Comparison of ENCODE assay signal across 40 mouse cellular contexts in the genomic region with DNA sequence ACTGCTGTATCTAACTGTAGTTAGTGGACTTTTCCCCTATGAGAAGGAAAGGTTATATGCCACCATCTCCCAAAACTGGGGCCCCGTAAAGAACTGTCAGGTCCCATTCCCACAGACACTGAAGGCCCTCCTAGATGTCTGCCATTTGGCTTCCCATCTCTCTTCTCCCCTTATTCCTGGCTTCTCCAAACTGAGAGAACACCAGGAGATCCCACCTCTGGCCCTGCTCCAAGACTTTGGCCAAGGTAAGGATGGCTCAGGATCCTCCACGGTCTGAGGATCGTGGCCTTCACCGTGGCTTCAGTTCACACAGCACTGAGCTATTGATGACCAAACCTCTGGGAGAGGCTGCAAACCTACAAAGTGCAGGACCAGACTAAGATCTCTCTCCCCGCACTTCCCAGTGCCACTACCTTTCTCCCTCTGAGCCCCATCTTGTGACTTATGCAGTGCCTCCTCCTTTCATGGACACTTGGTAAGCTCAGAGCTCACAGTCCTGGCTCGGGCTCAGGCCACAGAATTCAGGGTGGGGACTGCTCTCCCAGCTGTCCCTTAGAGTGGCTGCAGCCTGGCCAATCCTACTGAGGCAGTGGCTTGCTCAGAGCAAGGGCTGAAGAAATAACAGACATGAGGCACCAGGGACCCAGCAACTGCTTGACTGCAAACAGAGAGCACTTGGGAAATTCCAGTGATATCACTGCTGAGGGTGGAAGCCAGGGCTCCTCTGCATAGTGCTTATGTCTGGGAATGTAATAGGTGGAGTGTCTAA. TPM values are rescaled to one million over a fixed set of nuclear protein-coding genes. Genes with fewer than 3 reads are reported as not detected.
A peak's percentile ranks its signal among the peaks of the same experiment; 100 is the strongest.
DNase-seq lines count a peak whose midpoint lies in the region; ATAC-seq and TF ChIP-seq lines count a peak whose summit lies in the region.
"Had no signal": no experiment of that assay in that cellular context is flagged by ENCODE, and none has a peak within 500 bp of the region (broad histone marks: within the 10 kb centered on the region; RNA-seq: fewer than 3 reads in every experiment).

No protein-coding gene starts in this region.

- no peak overlapping the region for H3K9ac ChIP-seq in embryonic facial prominence, embryonic 14.5 days (ENCODE audit: low read depth, low read length)
- no peak overlapping the region for H3K9ac ChIP-seq in heart, embryonic 16.5 days (ENCODE audit: low read length)
- no peak overlapping the region for H3K9ac ChIP-seq in lung, postnatal 0 days (replicated peaks; ENCODE audit: low read depth)
- H3K9ac ChIP-seq: embryonic facial prominence, embryonic 12.5 days; forebrain, embryonic 15.5 days; hindbrain, embryonic 15.5 days; kidney, embryonic 15.5 days; limb, embryonic 13.5 days; neural tube, embryonic 15.5 days had no signal

- no peaks in the 10 kb centered on the region for H3K36me3 ChIP-seq in embryonic facial prominence, embryonic 14.5 days (ENCODE audit: control insufficient read depth, insufficient read depth, low read length)
- no peaks in the 10 kb centered on the region for H3K36me3 ChIP-seq in embryonic facial prominence, embryonic 10.5 days (replicated peaks)
- H3K36me3 ChIP-seq in heart, embryonic 16.5 days (ENCODE audit: control insufficient read depth, insufficient read depth), result no peaks in the 10 kb centered on the region
- H3K36me3 ChIP-seq in lung, postnatal 0 days (ENCODE audit: insufficient read depth, low read length), result no peaks in the 10 kb centered on the region
- H3K36me3 ChIP-seq: embryonic facial prominence, embryonic 12.5 days; forebrain, embryonic 10.5 days; forebrain, embryonic 15.5 days; G1E; hindbrain, embryonic 10.5 days; hindbrain, embryonic 15.5 days; kidney, embryonic 15.5 days; limb, embryonic 13.5 days; neural tube, embryonic 15.5 days had no signal

- DNase-seq in embryonic facial prominence, embryonic 14.5 days (ENCODE audit: low spot score), result no peak
- DNase-seq in embryonic facial prominence, embryonic 10.5 days (ENCODE audit: low spot score), result no peak
- no peak for DNase-seq in heart, postnatal 14 days
- peak; percentile 11 for DNase-seq in lung, postnatal 0 days (ENCODE audit: low spot score)
- no peak for DNase-seq in lung, postnatal 14 days
- peak; percentile 1 for DNase-seq in lung, postnatal 36 days
- DNase-seq: adrenal gland, adult 8-10 months; cerebellum, adult 8-10 months; cerebellum, postnatal 36 days; gastrocnemius, postnatal 25 days; heart, adult 18-20 months; kidney, adult 11 months; kidney, postnatal 25 days; midbrain, embryonic 14.5 days; retina, postnatal 1 day; right cerebral cortex, postnatal 14 days had no signal

- no peak overlapping the region for H3K27ac ChIP-seq in embryonic facial prominence, embryonic 14.5 days (replicated peaks; ENCODE audit: low read depth, low read length)
- no peak overlapping the region for H3K27ac ChIP-seq in embryonic facial prominence, embryonic 10.5 days (replicated peaks)
- no peak overlapping the region for H3K27ac ChIP-seq in heart, embryonic 16.5 days (ENCODE audit: low read length)
- H3K27ac ChIP-seq in lung, postnatal 0 days (ENCODE audit: low read length), result no peak overlapping the region
- H3K27ac ChIP-seq: embryonic facial prominence, embryonic 12.5 days; forebrain, embryonic 10.5 days; forebrain, embryonic 15.5 days; hindbrain, embryonic 10.5 days; hindbrain, embryonic 15.5 days; kidney, embryonic 15.5 days; layer of hippocampus, adult 2 months; left cerebral cortex, adult 2 months; limb, embryonic 13.5 days; neural tube, embryonic 15.5 days had no signal

- no peak for TF ChIP-seq CTCF in lung, postnatal 0 days (IDR thresholded peaks at IDR 0.05)

- intact Hi-C loops in heart, postnatal 14 days (cut with DNase I), result no loop called here

- H3K9me3 ChIP-seq in embryonic facial prominence, embryonic 14.5 days (ENCODE audit: control insufficient read depth, low read length), result no peaks in the 10 kb centered on the region
- no peaks in the 10 kb centered on the region for H3K9me3 ChIP-seq in embryonic facial prominence, embryonic 10.5 days
- no peaks in the 10 kb centered on the region for H3K9me3 ChIP-seq in heart, embryonic 16.5 days (replicated peaks; ENCODE audit: control insufficient read depth, low read length)
- H3K9me3 ChIP-seq in lung, postnatal 0 days (ENCODE audit: low read length), result no peaks in the 10 kb centered on the region
- H3K9me3 ChIP-seq: embryonic facial prominence, embryonic 12.5 days; forebrain, embryonic 10.5 days; forebrain, embryonic 15.5 days; hindbrain, embryonic 10.5 days; hindbrain, embryonic 15.5 days; kidney, embryonic 15.5 days; limb, embryonic 13.5 days; neural tube, embryonic 15.5 days had no signal

- 0 out of 2 replicates have a peak, but pooled peaks have one; percentile 18 for ATAC-seq in embryonic facial prominence, embryonic 14.5 days (ENCODE audit: low read depth)
- ATAC-seq in heart, embryonic 16.5 days (replicated peaks; ENCODE audit: extremely low read depth, insufficient read depth, low FRiP score), result peak; percentile 45
- ATAC-seq in lung, postnatal 0 days, result peak; percentile 82
- ATAC-seq: forebrain, embryonic 15.5 days; inflammation-experienced regulatory T-cells, adult 6 months had no signal

- H3K4me3 ChIP-seq in embryonic facial prominence, embryonic 14.5 days (ENCODE audit: low read depth, low read length), result no peak overlapping the region
- no peak overlapping the region for H3K4me3 ChIP-seq in embryonic facial prominence, embryonic 10.5 days
- H3K4me3 ChIP-seq in heart, embryonic 16.5 days (ENCODE audit: low read length), result no peak overlapping the region
- no peak overlapping the region for H3K4me3 ChIP-seq in lung, postnatal 0 days (ENCODE audit: low read depth, low read length)
- H3K4me3 ChIP-seq: embryonic facial prominence, embryonic 12.5 days; forebrain, embryonic 10.5 days; forebrain, embryonic 15.5 days; hindbrain, embryonic 10.5 days; hindbrain, embryonic 15.5 days; kidney, embryonic 15.5 days; layer of hippocampus, adult 2 months; left cerebral cortex, adult 2 months; limb, embryonic 13.5 days; neural tube, embryonic 15.5 days had no signal

- H3K4me1 ChIP-seq in embryonic facial prominence, embryonic 14.5 days (ENCODE audit: control insufficient read depth, insufficient read depth, low read length), result no peaks in the 10 kb centered on the region
- H3K4me1 ChIP-seq in embryonic facial prominence, embryonic 10.5 days, result 0 out of 2 replicates have a peak, but pooled peaks cover 9% of the 10 kb centered on the region
- 0 out of 2 replicates have a peak, but pooled peaks cover 2% of the 10 kb centered on the region for H3K4me1 ChIP-seq in heart, embryonic 16.5 days (ENCODE audit: control insufficient read depth, insufficient read depth, low read length)
- H3K4me1 ChIP-seq in lung, postnatal 0 days (ENCODE audit: insufficient read depth, low read depth, low read length), result no peaks in the 10 kb centered on the region
- H3K4me1 ChIP-seq: hindbrain, embryonic 10.5 days; hindbrain, embryonic 15.5 days; kidney, embryonic 15.5 days; neural tube, embryonic 15.5 days had no signal

- WGBS in embryonic facial prominence, embryonic 14.5 days, result 90% methylated on average over 6 of the region's 6 CpGs
- 88% methylated on average over 6 of the region's 6 CpGs for WGBS in embryonic facial prominence, embryonic 10.5 days
- 80% methylated on average over 6 of the region's 6 CpGs for WGBS in heart, embryonic 16.5 days
- 82% methylated on average over 6 of the region's 6 CpGs for WGBS in lung, postnatal 0 days

- no peak overlapping the region for H3K4me2 ChIP-seq in embryonic facial prominence, embryonic 14.5 days (ENCODE audit: low read depth, low read length)
- H3K4me2 ChIP-seq in heart, embryonic 16.5 days (ENCODE audit: low read depth, low read length), result no peak overlapping the region
- no peak overlapping the region for H3K4me2 ChIP-seq in lung, postnatal 0 days (replicated peaks; ENCODE audit: low read depth, low read length)
- H3K4me2 ChIP-seq: embryonic facial prominence, embryonic 12.5 days; forebrain, embryonic 15.5 days; hindbrain, embryonic 15.5 days; kidney, embryonic 15.5 days; limb, embryonic 13.5 days; liver, embryonic 11.5 days; neural tube, embryonic 15.5 days had no signal

- no peaks in the 10 kb centered on the region for H3K27me3 ChIP-seq in embryonic facial prominence, embryonic 14.5 days (replicated peaks; ENCODE audit: control insufficient read depth, insufficient read depth, low read length)
- 0 out of 2 replicates have a peak, but pooled peaks cover 8% of the 10 kb centered on the region for H3K27me3 ChIP-seq in embryonic facial prominence, embryonic 10.5 days (replicated peaks; ENCODE audit: low read depth, poor library complexity, severe bottlenecking)
- H3K27me3 ChIP-seq in heart, embryonic 16.5 days (ENCODE audit: control insufficient read depth, insufficient read depth, low read length), result no peaks in the 10 kb centered on the region
- no peaks in the 10 kb centered on the region for H3K27me3 ChIP-seq in lung, postnatal 0 days (replicated peaks; ENCODE audit: insufficient read depth, low read length)
- H3K27me3 ChIP-seq: forebrain, embryonic 15.5 days; hindbrain, embryonic 15.5 days; kidney, embryonic 15.5 days; neural tube, embryonic 15.5 days had no signal

- TF ChIP-seq EP300 in lung, postnatal 0 days (IDR thresholded peaks at IDR 0.05), result no peak

RNA-seq across cellular contexts. Expression of a gene that starts 15.1 kb away (rescaled TPM):
- 0.13 and 0.14 TPM in 2 replicates for polyA plus RNA-seq in embryonic facial prominence, embryonic 14.5 days (2014; fragmentation: Nextera tagmentation; extraction: Ambion mirVana)
- polyA plus RNA-seq in embryonic facial prominence, embryonic 10.5 days (2016; fragmentation: Nextera tagmentation; extraction: Ambion mirVana), result 0.20 and 0.40 TPM in 2 replicates
- 0.04 TPM in 1 of 2 replicates, not detected in the other for polyA plus RNA-seq in heart, embryonic 16.5 days (2015; fragmentation: Nextera tagmentation; extraction: Ambion mirVana)
- total RNA-seq in heart, postnatal 14 days (2021), result not detected
- polyA plus RNA-seq in lung, postnatal 0 days (2015; fragmentation: Nextera tagmentation; extraction: Ambion mirVana), result not detected in 2 replicates
- total RNA-seq: gastrocnemius, adult 18-20 months; gastrocnemius, postnatal 25 days; monocyte, adult 5-6 weeks had no signal
- polyA plus RNA-seq: G1E; inflammation-experienced regulatory T-cells, adult 6 months; liver, embryonic 16.5 days; small intestine, adult 2 months had no signal

RNA-seq across cellular contexts. Expression of a gene that starts 21.3 kb away (rescaled TPM):
- not detected in 2 replicates for polyA plus RNA-seq in embryonic facial prominence, embryonic 14.5 days (2014; fragmentation: Nextera tagmentation; extraction: Ambion mirVana)
- not detected in 2 replicates for polyA plus RNA-seq in embryonic facial prominence, embryonic 10.5 days (2016; fragmentation: Nextera tagmentation; extraction: Ambion mirVana)
- not detected in 2 replicates for polyA plus RNA-seq in heart, embryonic 16.5 days (2015; fragmentation: Nextera tagmentation; extraction: Ambion mirVana)
- total RNA-seq in heart, postnatal 14 days (2021), result not detected
- polyA plus RNA-seq in lung, postnatal 0 days (2015; fragmentation: Nextera tagmentation; extraction: Ambion mirVana), result not detected in 2 replicates
- total RNA-seq: adrenal gland, adult 8-10 months; adrenal gland, postnatal 4 days; G1E; gastrocnemius, adult 18-20 months; gastrocnemius, postnatal 25 days; heart, adult 18-20 months; layer of hippocampus, adult 2 months; layer of hippocampus, postnatal 14 days; left cerebral cortex, adult 2 months; left cerebral cortex, postnatal 25 days; monocyte, adult 5-6 weeks had no signal
- polyA plus RNA-seq: embryonic facial prominence, embryonic 12.5 days; forebrain, embryonic 10.5 days; forebrain, embryonic 15.5 days; frontal cortex, adult 2 months; G1E; hindbrain, embryonic 10.5 days; hindbrain, embryonic 15.5 days; inflammation-experienced regulatory T-cells, adult 6 months; kidney, embryonic 15.5 days; limb, embryonic 13.5 days; liver, embryonic 11.5 days; liver, embryonic 16.5 days; midbrain, embryonic 14.5 days; neural tube, embryonic 15.5 days; small intestine, adult 2 months; stomach, embryonic 14.5 days had no signal

RNA-seq across cellular contexts. Expression of a gene that starts 22.9 kb away (rescaled TPM):
- not detected in 2 replicates for polyA plus RNA-seq in embryonic facial prominence, embryonic 14.5 days (2014; fragmentation: Nextera tagmentation; extraction: Ambion mirVana)
- not detected in 2 replicates for polyA plus RNA-seq in embryonic facial prominence, embryonic 10.5 days (2016; fragmentation: Nextera tagmentation; extraction: Ambion mirVana)
- polyA plus RNA-seq in heart, embryonic 16.5 days (2015; fragmentation: Nextera tagmentation; extraction: Ambion mirVana), result not detected in 2 replicates
- total RNA-seq in heart, postnatal 14 days (2021), result not detected
- polyA plus RNA-seq in lung, postnatal 0 days (2015; fragmentation: Nextera tagmentation; extraction: Ambion mirVana), result not detected in 2 replicates
- total RNA-seq: adrenal gland, postnatal 4 days; G1E; gastrocnemius, adult 18-20 months; gastrocnemius, postnatal 25 days; heart, adult 18-20 months; layer of hippocampus, adult 2 months; layer of hippocampus, postnatal 14 days; left cerebral cortex, adult 2 months; left cerebral cortex, postnatal 25 days; monocyte, adult 5-6 weeks had no signal
- polyA plus RNA-seq: embryonic facial prominence, embryonic 12.5 days; forebrain, embryonic 10.5 days; forebrain, embryonic 15.5 days; frontal cortex, adult 2 months; G1E; hindbrain, embryonic 10.5 days; hindbrain, embryonic 15.5 days; inflammation-experienced regulatory T-cells, adult 6 months; kidney, embryonic 15.5 days; limb, embryonic 13.5 days; liver, embryonic 11.5 days; liver, embryonic 16.5 days; midbrain, embryonic 14.5 days; neural tube, embryonic 15.5 days; small intestine, adult 2 months; stomach, embryonic 14.5 days had no signal

RNA-seq across cellular contexts. Expression of a gene that starts 39.9 kb away (rescaled TPM):
- not detected in 2 replicates for polyA plus RNA-seq in embryonic facial prominence, embryonic 14.5 days (2014; fragmentation: Nextera tagmentation; extraction: Ambion mirVana)
- 0.05 TPM in 1 of 2 replicates, not detected in the other for polyA plus RNA-seq in embryonic facial prominence, embryonic 10.5 days (2016; fragmentation: Nextera tagmentation; extraction: Ambion mirVana)
- 0.03 TPM in 1 of 2 replicates, not detected in the other for polyA plus RNA-seq in heart, embryonic 16.5 days (2015; fragmentation: Nextera tagmentation; extraction: Ambion mirVana)
- not detected for total RNA-seq in heart, postnatal 14 days (2021)
- not detected in 2 replicates for polyA plus RNA-seq in lung, postnatal 0 days (2015; fragmentation: Nextera tagmentation; extraction: Ambion mirVana)
- total RNA-seq: adrenal gland, adult 8-10 months; adrenal gland, postnatal 4 days; gastrocnemius, adult 18-20 months; gastrocnemius, postnatal 25 days; heart, adult 18-20 months; layer of hippocampus, adult 2 months; left cerebral cortex, adult 2 months; monocyte, adult 5-6 weeks had no signal
- polyA plus RNA-seq: forebrain, embryonic 10.5 days; frontal cortex, adult 2 months; G1E; hindbrain, embryonic 10.5 days; inflammation-experienced regulatory T-cells, adult 6 months; kidney, embryonic 15.5 days; limb, embryonic 13.5 days; midbrain, embryonic 14.5 days; neural tube, embryonic 15.5 days; small intestine, adult 2 months; stomach, embryonic 14.5 days had no signal

RNA-seq across cellular contexts. Expression of a gene that starts 52.9 kb away (rescaled TPM):
- not detected in 2 replicates for polyA plus RNA-seq in embryonic facial prominence, embryonic 14.5 days (2014; fragmentation: Nextera tagmentation; extraction: Ambion mirVana)
- polyA plus RNA-seq in embryonic facial prominence, embryonic 10.5 days (2016; fragmentation: Nextera tagmentation; extraction: Ambion mirVana), result not detected in 2 replicates
- polyA plus RNA-seq in heart, embryonic 16.5 days (2015; fragmentation: Nextera tagmentation; extraction: Ambion mirVana), result 0.17 and 0.20 TPM in 2 replicates
- under 1 TPM; 0.17 to 0.20 TPM for total RNA-seq in heart, postnatal 14 days (2021)
- polyA plus RNA-seq in lung, postnatal 0 days (2015; fragmentation: Nextera tagmentation; extraction: Ambion mirVana), result 0.07 TPM in 1 of 2 replicates, not detected in the other
- total RNA-seq: adrenal gland, adult 8-10 months; gastrocnemius, adult 18-20 months; gastrocnemius, postnatal 25 days; layer of hippocampus, adult 2 months; layer of hippocampus, postnatal 14 days; left cerebral cortex, adult 2 months; left cerebral cortex, postnatal 25 days; monocyte, adult 5-6 weeks had no signal
- polyA plus RNA-seq: embryonic facial prominence, embryonic 12.5 days; forebrain, embryonic 10.5 days; forebrain, embryonic 15.5 days; G1E; hindbrain, embryonic 10.5 days; inflammation-experienced regulatory T-cells, adult 6 months; limb, embryonic 13.5 days; midbrain, embryonic 14.5 days; small intestine, adult 2 months; stomach, embryonic 14.5 days; testis, adult 2 months had no signal

Comparison
In these comparisons a context has a peak if more than half of its experiments do, and no peak if none do; other contexts are left out.
1. DNase-seq: peak in lung, postnatal 0 days (single experiment) and lung, postnatal 36 days (single experiment); none in embryonic facial prominence, embryonic 14.5 days (single experiment), embryonic facial prominence, embryonic 10.5 days (single experiment), heart, postnatal 14 days (0 of 2) and lung, postnatal 14 days (single experiment).
2. ATAC-seq: peak in every context shown above with its lines; median percentile 82 in lung, postnatal 0 days; 45 in heart, embryonic 16.5 days; 18 in embryonic facial prominence, embryonic 14.5 days.